ENCODE assay signal across 21 mouse cellular contexts in genomic region chr12:79138999-79139398, GRCm38 (mm10). TPM values are rescaled to one million over a fixed set of nuclear protein-coding genes. Genes with fewer than 3 reads are reported as not detected.
"Had no signal": no experiment of that assay in that cellular context is flagged by ENCODE, and none has a peak within 500 bp of the region (broad histone marks: within the 10 kb centered on the region; RNA-seq: fewer than 3 reads in every experiment).

No protein-coding gene starts in this region.

- H3K36me3 ChIP-seq: liver, embryonic 12.5 days; lung, embryonic 15.5 days; midbrain, embryonic 10.5 days; midbrain, embryonic 12.5 days; neural tube, embryonic 13.5 days; neural tube, embryonic 15.5 days; stomach, embryonic 15.5 days had no signal

- H3K4me2 ChIP-seq: liver, embryonic 12.5 days; lung, embryonic 15.5 days; midbrain, embryonic 12.5 days; neural tube, embryonic 13.5 days; neural tube, embryonic 15.5 days; stomach, embryonic 15.5 days had no signal

- H3K9ac ChIP-seq: liver, embryonic 12.5 days; liver, embryonic 14.5 days; lung, embryonic 15.5 days; midbrain, embryonic 12.5 days; neural tube, embryonic 13.5 days; neural tube, embryonic 15.5 days; stomach, embryonic 15.5 days had no signal

- ATAC-seq: liver, embryonic 12.5 days; midbrain, embryonic 16.5 days had no signal

- H3K4me1 ChIP-seq: liver, embryonic 12.5 days; lung, embryonic 15.5 days; midbrain, embryonic 10.5 days; midbrain, embryonic 12.5 days; neural tube, embryonic 13.5 days; stomach, embryonic 15.5 days had no signal

- H3K27ac ChIP-seq: liver, embryonic 12.5 days; liver, embryonic 14.5 days; lung, embryonic 15.5 days; midbrain, embryonic 10.5 days; midbrain, embryonic 12.5 days; neural tube, embryonic 13.5 days; neural tube, embryonic 15.5 days; stomach, embryonic 15.5 days had no signal

- H3K4me3 ChIP-seq: liver, embryonic 12.5 days; lung, embryonic 15.5 days; midbrain, embryonic 10.5 days; midbrain, embryonic 12.5 days; myocyte; neural tube, embryonic 13.5 days; neural tube, embryonic 15.5 days; stomach, embryonic 15.5 days had no signal

- H3K9me3 ChIP-seq: liver, embryonic 12.5 days; lung, embryonic 15.5 days; midbrain, embryonic 10.5 days; midbrain, embryonic 12.5 days; neural tube, embryonic 13.5 days; neural tube, embryonic 15.5 days; stomach, embryonic 15.5 days had no signal

- H3K27me3 ChIP-seq: lung, embryonic 15.5 days; midbrain, embryonic 12.5 days; neural tube, embryonic 13.5 days; neural tube, embryonic 15.5 days; stomach, embryonic 15.5 days had no signal

- DNase-seq: lung, adult 2 months; lung, postnatal 4 days; midbrain, embryonic 14.5 days; retina, postnatal 1 day; right cerebral cortex, adult 18-20 months; right cerebral cortex, postnatal 25 days; right cerebral cortex, postnatal 4 days; thymus, adult 18-20 months; thymus, postnatal 25 days; thymus, postnatal 4 days had no signal

RNA-seq across cellular contexts. Expression of gene Arg2, which starts 8.4 kb away (rescaled TPM):
- polyA plus RNA-seq: liver, adult 2 months; liver, embryonic 14.5 days had no signal
